Mouse (Mus musculus) ovary, postnatal 10 days (tissue): ENCODE data around the gene Camk2b.
"Not testable (repeated sequence)": the region's sequence is repeated elsewhere in the genome, so short reads cannot be mapped to it uniquely, and the experiment has no call there.

ENCODE experiments used
- DNase-seq: peaks from one replicate; pipeline ENCODE4 v3.0.0; 2022; ENCODE audit warnings: low spot score

Camk2b gene

DNA sequence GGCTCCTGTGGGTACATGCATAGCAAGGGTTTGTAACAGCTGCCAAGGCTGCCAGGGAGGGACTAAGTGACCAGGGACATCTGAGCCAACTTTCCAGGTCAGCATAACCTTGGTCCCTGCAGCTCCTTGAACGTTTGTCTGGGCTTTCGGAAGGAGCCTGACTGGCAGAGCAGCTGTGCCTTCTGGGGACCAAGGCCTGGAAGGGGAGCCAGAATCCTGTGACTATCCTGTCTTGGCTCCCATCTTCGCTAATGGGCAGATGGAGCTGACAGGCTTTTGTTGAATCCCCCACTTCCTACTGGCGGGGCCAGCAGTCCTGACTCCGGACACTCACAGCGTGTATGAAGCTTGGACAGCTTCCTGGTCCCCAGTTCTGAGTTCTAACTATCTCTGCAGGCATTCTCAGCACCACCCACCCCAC, 51.1 kb downstream of the Camk2b start:
- no peak for DNase-seq

DNA sequence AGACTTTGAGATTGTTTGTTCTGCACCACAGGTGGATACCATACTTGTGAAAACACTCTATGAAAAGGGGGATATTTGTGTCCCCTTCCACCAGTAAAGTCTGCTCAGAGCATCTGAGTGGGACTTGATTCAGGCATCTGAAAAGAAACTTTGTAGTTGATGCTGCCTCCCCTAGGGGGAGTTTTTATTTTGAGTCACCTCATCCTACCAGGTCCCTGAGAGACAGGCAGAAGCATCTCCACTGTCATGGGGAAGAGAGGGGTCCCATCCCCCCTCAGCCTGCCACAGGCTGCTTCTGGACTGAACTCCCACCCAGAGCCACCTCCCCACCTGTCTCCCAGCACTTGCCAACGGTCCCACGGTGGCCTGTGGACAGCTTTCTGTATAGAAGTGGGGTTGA, 52.8 kb downstream of the Camk2b start:
- no peak for DNase-seq

DNA sequence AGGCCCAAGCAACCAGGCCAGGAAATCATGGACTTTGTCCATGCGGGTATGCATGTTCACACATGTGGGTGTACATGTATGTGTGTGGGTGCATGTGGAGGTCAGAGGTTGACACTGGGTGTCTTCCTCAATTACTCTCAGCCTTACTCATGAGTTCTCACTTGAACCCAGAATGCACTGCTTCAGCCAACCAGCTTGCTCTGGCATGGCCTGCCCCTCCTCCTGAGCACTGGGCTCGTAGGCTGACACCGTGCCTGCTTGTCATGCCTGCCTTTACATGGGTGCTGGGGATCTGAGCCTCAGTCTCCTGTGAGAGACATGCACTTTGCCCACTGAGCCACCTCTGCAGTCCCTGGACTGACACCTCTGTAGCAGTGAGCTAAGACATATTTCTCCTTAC, 54.3 kb downstream of the Camk2b start:
- DNase-seq, result no peak

DNA sequence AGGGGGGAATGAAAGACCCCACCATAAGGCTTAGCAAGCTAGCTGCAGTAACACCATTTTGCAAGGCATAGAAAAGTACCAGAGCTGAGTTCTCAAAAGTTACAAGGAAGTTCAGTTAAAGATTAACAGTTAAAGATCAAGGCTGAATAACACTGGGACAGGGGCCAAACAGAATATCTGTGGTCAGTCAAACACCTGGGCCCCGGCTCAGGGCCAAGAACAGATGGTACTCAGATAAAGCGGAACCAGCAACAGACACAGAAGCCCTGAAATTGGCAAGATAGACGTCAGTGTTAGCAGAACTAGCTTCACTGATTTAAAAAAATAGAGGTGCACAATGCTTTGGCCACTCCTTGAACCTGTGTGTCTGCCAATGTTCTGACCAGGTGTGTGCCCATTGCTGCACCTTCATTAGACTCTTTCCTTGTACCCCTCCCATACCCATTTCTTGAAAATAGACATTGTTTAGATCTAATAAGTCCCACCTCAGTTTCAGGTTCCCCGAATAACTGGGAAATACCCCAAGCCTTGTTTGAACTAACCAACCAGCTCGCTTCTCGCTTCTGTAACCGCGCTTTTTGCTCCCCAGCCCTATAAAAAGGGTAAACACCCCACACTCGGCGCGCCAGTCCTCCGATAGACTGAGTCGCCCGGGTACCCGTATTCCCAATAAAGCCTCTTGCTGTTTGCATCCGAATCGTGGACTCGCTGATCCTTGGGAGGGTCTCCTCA, 55.2 kb downstream of the Camk2b start:
- DNase-seq, result not testable (repeated sequence)

DNA sequence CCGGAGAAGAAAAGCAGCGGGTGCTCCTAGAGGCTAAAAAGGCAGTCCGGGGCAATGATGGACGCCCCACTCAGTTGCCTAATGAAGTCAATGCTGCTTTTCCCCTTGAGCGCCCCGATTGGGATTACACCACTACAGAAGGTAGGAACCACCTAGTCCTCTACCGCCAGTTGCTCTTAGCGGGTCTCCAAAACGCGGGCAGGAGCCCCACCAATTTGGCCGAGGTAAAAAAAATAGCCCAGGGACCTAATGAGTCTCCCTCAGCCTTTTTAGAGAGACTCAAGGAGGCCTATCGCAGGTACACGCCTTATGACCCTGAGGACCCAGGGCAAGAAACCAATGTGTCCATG, 58.4 kb downstream of the Camk2b start:
- not testable (repeated sequence) for DNase-seq

DNA sequence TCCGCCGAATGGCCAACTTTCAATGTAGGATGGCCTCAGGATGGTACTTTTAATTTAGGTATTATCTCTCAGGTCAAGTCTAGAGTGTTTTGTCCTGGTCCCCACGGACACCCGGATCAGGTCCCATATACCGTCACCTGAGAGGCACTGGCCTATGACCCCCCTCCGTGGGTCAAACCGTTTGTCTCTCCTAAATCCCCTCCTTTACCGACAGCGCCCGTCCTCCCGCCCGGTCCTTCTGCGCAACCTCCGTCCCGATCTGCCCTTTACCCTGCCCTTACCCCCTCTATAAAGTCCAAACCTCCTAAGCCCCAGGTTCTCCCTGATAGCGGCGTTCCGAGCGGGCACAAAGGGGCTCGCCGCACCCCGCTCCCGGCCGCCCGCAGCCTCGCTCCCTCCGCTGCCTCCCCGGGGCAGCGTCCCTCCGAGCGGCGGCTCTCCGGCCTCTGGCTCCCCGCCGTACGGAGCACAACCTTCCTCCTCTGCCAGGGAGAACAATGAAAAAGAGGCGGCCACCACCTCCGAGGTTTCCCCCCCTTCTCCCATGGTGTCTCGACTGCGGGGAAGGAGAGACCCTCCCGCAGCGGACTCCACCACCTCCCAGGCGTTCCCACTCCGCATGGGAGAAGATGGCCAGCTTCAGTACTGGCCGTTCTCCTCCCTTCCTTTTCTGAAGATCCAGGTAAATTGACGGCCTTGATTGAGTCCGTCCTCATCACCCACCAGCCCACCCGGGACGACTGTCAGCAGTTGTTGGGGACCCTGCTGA, 59.0 kb downstream of the Camk2b start:
- DNase-seq, result not testable (repeated sequence)

DNA sequence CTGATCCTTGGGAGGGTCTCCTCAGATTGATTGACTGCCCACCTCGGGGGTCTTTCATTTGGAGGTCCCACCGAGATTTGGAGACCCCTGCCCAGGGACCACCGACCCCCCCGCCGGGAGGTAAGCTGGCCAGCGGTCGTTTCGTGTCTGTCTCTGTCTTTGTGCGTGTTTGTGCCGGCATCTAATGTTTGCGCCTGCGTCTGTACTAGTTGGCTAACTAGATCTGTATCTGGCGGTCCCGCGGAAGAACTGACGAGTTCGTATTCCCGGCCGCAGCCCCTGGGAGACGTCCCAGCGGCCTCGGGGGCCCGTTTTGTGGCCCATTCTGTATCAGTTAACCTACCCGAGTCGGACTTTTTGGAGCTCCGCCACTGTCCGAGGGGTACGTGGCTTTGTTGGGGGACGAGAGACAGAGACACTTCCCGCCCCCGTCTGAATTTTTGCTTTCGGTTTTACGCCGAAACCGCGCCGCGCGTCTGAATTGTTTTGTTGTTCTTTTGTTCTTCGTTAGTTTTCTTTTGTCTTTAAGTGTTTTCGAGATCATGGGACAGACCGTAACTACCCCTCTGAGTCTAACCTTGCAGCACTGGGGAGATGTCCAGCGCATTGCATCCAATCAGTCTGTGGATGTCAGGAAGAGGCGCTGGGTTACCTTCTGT, 59.7 kb downstream of the Camk2b start:
- DNase-seq, result not testable (repeated sequence)

DNA sequence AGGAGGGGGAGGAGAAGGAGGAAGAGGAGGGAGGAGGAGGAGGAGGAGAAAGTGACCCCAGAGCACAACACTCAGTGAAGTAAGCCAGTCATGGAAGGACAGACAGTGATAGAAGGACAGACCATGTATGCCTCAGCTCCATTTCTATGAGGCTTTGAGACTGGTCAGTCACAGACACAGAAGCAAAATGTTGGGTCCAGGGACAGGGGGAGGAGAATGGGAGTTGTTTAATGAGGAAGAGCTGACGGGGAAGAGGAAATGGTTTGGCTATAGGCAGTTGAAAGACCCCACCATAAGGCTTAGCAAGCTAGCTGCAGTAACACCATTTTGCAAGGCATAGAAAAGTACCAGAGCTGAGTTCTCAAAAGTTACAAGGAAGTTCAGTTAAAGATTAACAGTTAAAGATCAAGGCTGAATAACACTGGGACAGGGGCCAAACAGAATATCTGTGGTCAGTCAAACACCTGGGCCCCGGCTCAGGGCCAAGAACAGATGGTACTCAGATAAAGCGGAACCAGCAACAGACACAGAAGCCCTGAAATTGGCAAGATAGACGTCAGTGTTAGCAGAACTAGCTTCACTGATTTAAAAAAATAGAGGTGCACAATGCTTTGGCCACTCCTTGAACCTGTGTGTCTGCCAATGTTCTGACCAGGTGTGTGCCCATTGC, 60.7 kb downstream of the Camk2b start:
- not testable (repeated sequence) for DNase-seq

DNA sequence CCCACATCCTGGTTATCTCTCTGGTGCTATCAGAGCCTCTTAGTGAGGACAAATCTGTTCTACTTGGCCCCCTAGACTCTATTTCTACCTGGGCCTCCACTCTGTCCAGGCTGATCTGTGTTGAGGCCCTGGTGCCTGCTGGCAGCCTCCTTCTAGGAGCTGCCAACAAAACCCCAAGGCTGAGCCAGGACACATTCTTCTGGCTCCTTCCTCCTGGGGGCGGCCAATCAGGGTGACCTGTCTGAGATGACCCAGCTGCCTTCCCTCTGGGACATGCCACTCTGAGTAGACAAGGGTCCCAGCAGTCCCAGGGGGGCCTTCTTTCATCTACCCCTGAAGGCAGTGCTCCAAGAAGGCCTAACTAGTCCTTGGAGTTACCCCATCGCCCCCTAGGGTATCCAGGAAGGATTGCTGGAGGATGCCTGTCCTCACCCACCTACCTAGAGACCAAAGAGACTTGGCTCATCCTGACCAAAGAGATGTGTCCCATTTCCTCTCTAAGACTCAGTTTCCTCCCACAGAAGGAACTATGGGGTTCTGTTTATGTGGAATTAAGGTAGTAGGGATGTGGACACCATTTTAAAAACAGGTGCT, 63.0 kb downstream of the Camk2b start:
- no peak for DNase-seq

DNA sequence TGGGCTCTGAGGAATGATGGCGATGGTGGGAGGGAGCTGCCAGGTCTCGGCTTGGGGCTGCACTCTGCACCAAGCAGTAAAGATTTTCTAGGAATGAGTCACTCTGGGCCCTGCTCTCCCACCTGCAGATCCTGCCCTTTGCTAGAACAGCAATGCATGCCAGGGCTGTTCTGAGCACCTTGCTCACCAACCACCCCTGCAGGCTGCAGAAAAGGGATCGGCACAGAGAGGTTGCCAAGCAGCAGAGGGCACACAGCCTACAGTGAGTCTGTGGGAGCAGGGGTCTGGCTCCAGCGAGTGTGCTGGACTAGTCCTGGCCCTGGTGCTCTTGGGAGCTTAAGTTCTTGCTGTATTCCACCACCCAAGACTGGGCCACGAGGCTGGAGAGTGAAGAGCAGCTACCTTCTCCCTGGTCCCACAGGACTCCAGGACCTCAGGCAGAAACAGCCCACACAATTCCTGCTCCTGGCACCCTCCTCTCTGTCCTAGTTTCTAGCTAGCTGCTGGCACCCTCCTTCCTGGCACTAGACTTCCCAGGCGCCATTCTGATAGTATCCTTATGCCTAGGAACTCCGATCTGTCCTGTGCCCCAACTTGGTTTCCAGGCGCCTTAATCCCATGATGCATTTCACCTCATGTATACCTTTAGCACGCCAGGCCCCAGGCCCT, 64.0 kb downstream of the Camk2b start:
- DNase-seq, result no peak

DNA sequence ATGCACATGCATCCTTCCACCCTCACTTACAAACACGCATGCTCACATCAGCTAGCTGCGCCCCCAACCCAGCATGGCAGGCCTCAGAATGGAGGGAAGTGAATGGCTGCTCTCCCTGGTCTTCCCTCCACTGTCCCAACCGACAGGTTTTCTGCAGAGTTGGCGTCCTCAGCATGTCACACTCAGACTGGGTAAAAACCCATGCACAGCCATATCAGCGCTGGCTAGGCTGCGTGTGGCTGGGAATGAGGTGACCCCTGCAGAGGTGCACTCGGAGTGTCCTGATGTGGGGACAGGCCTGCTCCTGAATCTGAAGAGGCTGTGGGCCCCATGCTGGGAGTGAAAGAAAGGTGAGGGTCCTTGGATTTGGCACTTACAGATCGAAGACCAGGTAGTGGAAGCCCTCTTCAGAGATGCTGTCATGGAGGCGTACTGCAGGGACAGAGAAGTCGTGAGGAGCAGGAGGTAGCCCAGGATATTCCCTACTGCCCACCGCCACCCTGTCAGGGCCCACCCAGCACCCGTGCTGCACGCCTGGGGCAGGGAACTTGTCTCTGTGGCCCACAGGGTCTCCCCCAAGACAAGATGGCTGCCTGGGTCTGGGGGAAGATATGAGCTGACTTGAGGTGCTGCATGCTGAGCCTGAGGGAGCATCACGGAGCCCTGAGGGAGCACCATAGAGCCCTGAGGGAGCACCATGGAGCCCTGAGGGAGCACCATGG, 65.0 kb downstream of the Camk2b start:
- no peak for DNase-seq

DNA sequence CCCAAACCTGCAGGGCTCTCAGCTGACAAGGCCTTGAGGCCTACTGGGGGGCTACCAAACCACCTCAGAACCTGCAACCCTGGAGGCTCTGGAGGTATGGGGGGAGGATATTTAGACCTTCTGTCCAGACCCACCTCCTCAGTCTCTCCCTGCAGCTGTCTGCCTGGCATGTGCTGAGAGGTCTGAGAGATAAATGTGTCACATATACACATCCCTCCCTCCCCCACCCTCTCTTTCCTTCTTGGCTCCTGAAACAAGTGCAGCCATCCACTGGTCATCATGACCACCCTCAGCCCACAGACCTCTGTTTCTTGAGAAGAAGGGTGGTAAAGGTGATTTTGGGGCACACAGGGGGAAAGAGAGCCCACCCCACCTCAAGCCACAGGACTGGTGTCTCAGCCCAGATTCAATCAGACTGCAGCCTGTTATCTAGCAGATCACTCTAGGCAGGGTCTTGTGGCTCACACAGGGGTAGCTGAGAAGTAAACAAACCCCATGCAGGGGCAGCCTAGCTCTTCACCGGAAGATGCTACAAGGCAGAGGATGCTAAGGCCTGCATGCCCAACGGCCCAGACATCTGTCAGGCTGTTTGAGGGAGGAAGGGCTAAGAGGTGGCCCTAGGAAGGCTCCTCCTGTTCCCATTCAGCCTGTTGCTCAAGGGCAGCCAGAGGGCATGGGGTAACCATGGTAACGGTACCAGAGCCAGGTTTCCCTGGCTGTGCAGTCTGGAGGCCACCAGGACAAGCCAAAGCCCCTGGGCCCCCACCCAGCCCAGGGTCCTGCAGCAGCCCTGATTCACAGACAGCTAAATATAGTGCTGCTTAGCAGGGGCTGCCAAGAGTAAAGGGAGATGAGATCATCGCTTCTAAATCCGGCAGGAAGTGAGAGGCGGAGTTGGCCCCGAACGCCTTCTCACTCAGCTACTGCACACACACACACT, 66.1 kb downstream of the Camk2b start:
- DNase-seq, result peak; percentile 32

DNA sequence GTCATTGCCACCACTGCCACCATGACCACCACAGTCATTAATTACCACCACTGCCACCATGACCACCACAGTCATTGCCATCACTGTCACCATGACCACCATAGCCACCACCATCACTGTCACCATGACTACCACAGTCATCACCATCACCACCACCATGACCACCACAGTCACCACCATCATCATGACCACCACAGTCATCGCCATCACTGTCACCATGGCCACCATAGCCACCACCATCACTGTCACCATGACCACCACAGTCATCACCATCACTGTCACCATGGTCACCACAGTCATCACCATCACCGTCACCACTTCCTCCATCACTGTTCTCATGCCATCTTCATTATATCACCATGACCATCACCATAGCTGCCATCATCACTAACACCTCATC, 67.7 kb downstream of the Camk2b start:
- no peak for DNase-seq

DNA sequence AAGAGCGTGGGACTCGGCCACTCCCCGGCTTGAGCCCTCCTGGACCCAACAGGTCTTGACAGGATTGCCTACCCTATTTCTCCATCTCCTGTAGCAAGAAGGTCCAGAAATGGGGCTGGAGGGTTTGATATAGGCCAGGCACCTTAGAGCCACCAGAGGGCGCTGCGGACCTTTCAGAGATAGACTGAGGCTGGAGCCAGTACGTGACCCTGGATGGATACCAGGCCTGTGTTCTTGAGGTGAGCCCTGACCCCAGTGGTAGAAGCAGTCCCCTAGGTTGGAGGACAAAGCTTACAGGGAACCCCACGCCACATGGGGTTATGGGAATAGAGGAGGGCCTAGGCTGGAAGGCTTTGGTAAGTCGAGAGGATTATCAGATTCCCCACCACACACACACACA, 70.2 kb downstream of the Camk2b start:
- DNase-seq, result peak; percentile 77

DNA sequence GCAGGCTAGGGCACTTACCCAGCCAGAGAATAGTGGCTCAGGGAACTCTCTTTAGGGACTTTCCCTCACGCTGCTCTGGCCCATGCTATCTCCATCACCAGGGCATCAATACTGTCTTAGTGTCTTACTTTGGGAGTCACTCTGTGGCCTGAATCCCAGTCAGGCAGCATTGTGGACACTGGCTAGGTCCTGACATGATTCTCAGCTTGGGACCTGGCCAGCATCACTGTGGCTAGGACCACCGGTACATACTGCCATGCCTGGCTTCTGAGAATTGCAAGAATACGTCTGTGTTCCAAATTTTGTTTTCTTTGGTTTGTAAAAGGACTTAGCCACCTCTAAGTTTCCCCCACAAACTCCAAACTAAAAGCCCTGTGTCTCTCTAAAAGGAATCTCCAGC, 71.3 kb downstream of the Camk2b start:
- no peak for DNase-seq

DNA sequence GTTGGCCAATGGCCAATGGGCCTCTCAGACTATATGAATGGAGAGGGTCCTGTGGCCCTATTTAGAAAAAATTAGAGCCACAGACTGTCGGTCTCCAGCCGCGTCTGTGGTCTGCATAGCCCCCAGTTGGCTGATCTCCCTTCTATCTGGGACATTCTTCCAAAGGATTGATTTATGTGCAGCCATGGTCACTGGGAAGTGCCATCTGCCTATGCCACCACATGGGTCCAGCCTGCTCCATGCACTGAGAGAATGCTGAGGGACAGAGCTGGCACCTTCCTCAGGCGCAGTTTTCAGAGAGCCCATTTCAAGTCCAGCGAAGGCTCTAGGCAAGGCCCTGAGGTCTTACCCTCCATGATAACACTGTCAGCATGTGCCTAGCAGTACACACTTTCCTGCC, 72.0 kb downstream of the Camk2b start:
- DNase-seq, result no peak

DNA sequence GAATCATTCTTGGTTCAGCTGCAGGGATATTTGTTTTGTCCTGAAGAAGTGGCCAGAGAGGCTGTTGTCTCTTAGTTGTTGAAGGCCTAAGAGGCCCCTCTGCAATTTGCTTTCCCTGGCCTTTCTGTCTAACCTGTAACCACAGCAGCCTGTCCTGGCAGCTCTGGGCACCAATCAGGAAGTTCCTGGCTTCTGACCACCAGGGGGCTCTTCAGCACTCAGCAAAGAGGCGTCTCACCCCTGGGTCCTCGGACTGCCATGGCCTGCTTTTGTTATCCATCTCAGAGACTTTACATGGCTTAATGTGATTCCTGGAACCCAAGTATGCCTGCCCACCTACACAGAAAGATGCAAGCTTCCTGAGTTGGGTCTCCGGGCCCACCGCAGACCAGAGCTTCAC, 75.3 kb downstream of the Camk2b start:
- DNase-seq, result no peak

DNA sequence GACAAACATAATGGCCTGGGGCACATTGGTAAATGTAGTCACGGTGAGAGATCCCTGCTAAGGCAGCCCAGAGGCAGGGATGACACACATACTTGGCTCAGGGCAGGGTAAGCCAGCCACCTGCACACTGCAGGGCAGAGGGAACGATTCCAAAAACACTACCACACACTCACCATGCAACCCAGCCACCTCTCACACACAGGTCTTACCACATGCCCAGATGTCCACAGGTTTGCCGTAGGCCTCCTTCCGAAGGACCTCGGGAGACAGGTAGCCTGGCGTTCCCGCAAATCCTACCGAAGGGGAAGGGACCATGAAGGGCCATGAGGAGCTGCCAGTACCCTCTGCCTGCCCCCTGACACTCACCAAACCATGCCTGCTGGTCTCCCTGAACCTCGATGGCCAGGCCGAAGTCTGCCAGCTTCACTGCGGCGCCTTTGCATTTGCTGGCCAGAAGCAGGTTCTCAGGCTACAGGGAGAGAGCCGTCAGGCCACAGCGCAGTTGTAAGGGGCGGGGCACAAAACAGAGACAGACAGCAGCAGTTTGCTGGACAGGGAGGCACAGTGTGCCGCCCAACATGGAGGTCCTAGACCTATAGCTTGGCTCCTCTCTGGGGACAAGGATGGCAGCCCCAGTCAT, 76.1 kb downstream of the Camk2b start:
- no peak for DNase-seq

DNA sequence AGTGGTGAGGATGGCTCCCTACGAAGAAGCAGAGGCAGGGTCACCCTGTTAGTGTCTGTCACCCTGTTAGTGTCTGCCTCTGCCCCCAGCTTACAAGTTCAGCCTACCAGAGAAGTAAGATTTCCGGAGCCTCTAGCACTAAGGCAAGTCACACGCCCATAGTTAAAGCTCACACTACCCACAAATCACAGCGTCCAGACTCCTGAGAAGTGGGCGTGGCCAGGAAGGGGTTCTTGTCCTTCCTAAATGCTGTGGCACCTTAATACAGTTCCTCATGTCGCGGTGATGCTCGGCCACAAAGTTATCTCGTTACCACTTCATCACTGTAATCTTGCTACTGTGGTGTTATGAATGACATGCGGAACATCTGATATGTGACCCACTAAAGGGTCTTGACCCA, 78.0 kb downstream of the Camk2b start:
- DNase-seq, result no peak
